Mouse (Mus musculus): ENCODE data around the gene Pde6g.

- TF ChIP-seq CTCF (IDR thresholded peaks at IDR 0.05; ENCODE audit: control insufficient read depth, insufficient read depth, low read length) (no peak), POLR2A (IDR thresholded peaks at IDR 0.05; ENCODE audit: borderline replicate concordance, control insufficient read depth, low read depth, low read length) (no peak)
Measured at GRCm38 (mm10) chr11:120499894-120500293, 46.6 kb upstream of the Pde6g start.

All from bone marrow, adult 2 months (tissue).